Mouse (Mus musculus) ovary, adult 2 months (tissue): ENCODE results near the gene Uprt. TPM values are rescaled to one million over a fixed set of nuclear protein-coding genes. Genes with fewer than 3 reads are reported as not detected.

Experiments used
- polyA plus RNA-seq: library from polyadenylated mRNA; depleted of rRNA; stranded (reverse); fragments of >200 nt; gene quantifications from 2 replicates; pipeline ENCODE4 v1.2.3, GENCODE M21; 2012; rRNA removed

Uprt gene
- 3.1 and 4.4 TPM in 2 replicates for polyA plus RNA-seq

DNA sequence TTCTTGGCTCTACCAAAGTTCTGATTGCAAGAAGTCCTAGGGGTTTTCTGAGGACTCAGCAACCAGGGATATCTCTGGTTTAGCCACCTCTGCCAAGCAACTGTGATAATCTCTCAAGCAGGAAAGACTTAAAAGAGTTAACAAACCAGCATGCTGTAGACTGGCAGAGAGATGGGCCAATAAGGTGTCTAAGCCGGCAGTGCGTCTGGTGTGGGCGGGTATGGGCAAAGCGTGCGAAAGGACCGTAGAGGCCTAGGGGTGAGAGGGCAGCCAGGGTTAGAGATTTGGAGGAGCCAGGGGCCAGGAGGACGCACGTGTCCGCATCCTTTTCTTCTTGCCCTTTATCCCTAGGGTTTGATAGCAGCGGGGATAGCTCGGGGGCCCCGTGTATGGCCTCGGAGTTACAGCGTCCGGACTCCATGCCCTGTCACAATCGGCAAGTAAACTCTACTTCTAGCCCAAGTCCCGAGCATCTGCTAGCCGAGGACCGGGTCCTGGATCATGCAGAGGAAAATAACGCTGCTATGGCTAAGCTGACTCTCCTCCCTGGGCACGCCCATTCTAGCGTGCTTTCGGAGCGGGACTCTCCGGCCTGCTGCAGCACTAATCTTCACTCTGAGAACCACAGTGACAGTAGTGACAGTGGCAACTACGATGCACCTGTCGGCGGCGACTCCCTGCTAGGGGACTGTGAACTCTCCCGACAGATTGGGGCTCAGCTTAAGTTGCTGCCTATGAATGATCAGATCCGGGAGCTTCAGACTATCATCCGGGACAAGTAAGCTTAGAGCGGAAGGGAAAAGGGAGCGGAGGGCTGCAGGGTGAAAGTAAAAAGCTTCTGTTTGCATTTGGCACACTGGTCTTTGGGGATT, at the start of gene Uprt:
Gene Uprt, plus strand, starts transcription at position 247 of the 872 bp plus-strand sequence.

Other genes with a start within 250 kb of the Uprt start
- gene Abcb7, start 69.0 kb upstream of the Uprt start, polyA plus RNA-seq = 2.1 and 4.1 TPM in 2 replicates
- 0.77 and 1.0 TPM in 2 replicates for gene Zdhhc15, start 188.2 kb downstream of the Uprt start, polyA plus RNA-seq